Mouse (Mus musculus) right cerebral cortex, postnatal 10 days (tissue): ENCODE measurements around the gene Abhd17b.
A peak's percentile ranks its signal among the peaks of the same experiment; 100 is the strongest.

Experiments used
- DNase-seq, 2 experiments: peaks; one replicate each; pipeline ENCODE4 v3.0.0; 2021; ENCODE audit warnings: low spot score in 2 of 2

Gene Abhd17b

GRCm38 (mm10) chr19:21731887-21732286 lies 78.9 kb downstream of the Abhd17b start:
- no peak for DNase-seq

- DNase-seq, result no peak
Measured at GRCm38 (mm10) chr19:21733176-21733575, 80.2 kb downstream of the Abhd17b start.

- DNase-seq, result peak; percentile 46 to 72
Measured at GRCm38 (mm10) chr19:21734112-21734511, 81.1 kb downstream of the Abhd17b start.
